Mouse (Mus musculus) frontal cortex, postnatal 14 days (tissue): ENCODE data around the gene Egfem1.

Experiments
- DNase-seq, 2 experiments: peaks; one replicate each; pipeline ENCODE4 v3.0.0; 2022; ENCODE audit warnings: low spot score in 2 of 2

Egfem1 gene

GRCm38 (mm10) chr3:29345805-29346204, 264.0 kb downstream of the Egfem1 start:
- no peak for DNase-seq

- DNase-seq = no peak
These were observed 285.1 kb downstream of the Egfem1 start for GRCm38 (mm10) chr3:29366907-29367306.

GRCm38 (mm10) chr3:29370519-29370918, 288.7 kb downstream of the Egfem1 start:
- no peak for DNase-seq

GRCm38 (mm10) chr3:29381255-29381654, 299.4 kb downstream of the Egfem1 start:
- DNase-seq = no peak

GRCm38 (mm10) chr3:29399064-29399463, 317.2 kb downstream of the Egfem1 start:
- no peak for DNase-seq

GRCm38 (mm10) chr3:29421634-29422033, 339.8 kb downstream of the Egfem1 start:
- DNase-seq = no peak

- DNase-seq = no peak
These were observed 350.6 kb downstream of the Egfem1 start for GRCm38 (mm10) chr3:29432109-29433091.

- DNase-seq = no peak
These were observed 361.2 kb downstream of the Egfem1 start for GRCm38 (mm10) chr3:29443024-29443423.

GRCm38 (mm10) chr3:29444661-29445060, 362.8 kb downstream of the Egfem1 start:
- no peak for DNase-seq

- no peak for DNase-seq
These were observed 364.3 kb downstream of the Egfem1 start for GRCm38 (mm10) chr3:29446081-29446480.

GRCm38 (mm10) chr3:29448829-29449406, 367.1 kb downstream of the Egfem1 start:
- no peak for DNase-seq

GRCm38 (mm10) chr3:29498211-29498610, 416.4 kb downstream of the Egfem1 start:
- no peak for DNase-seq

- DNase-seq = no peak
These were observed 417.4 kb downstream of the Egfem1 start for GRCm38 (mm10) chr3:29499188-29499587.

GRCm38 (mm10) chr3:29525298-29525962, 443.6 kb downstream of the Egfem1 start:
- DNase-seq = no peak

GRCm38 (mm10) chr3:29525963-29526301, 444.1 kb downstream of the Egfem1 start:
- DNase-seq = no peak

GRCm38 (mm10) chr3:29539211-29539610, 457.4 kb downstream of the Egfem1 start:
- no peak for DNase-seq

GRCm38 (mm10) chr3:29539902-29540301, 458.1 kb downstream of the Egfem1 start:
- DNase-seq = no peak

GRCm38 (mm10) chr3:29541477-29542079, 459.8 kb downstream of the Egfem1 start:
- no peak for DNase-seq

GRCm38 (mm10) chr3:29544056-29544455, 462.2 kb downstream of the Egfem1 start:
- no peak for DNase-seq

GRCm38 (mm10) chr3:29563171-29563570, 481.3 kb downstream of the Egfem1 start:
- no peak for DNase-seq

- no peak for DNase-seq
These were observed 496.4 kb downstream of the Egfem1 start for GRCm38 (mm10) chr3:29578055-29578860.
